Mouse (Mus musculus): ENCODE measurements around the gene Ndufa10.

GRCm38 (mm10) chr1:92468891-92469290 is 4.8 kb downstream of the Ndufa10 start:
- TF ChIP-seq GATA1 (IDR thresholded peaks at IDR 0.05; ENCODE audit: low read length) (no peak), TAL1 (IDR thresholded peaks at IDR 0.05; ENCODE audit: low read length) (no peak)

Data from erythroblast, embryonic 14.5 days (primary cell).